Mouse (Mus musculus) megakaryocyte progenitor cell, adult 5-6 weeks (primary cell): ENCODE measurements at regions not wholly inside any gene's neighbourhood (a gene's known extent, or its start where the extent isn't known, plus 50 kb on each side); places are given as distances from the start of the nearest gene placed in this dataset.

Experiments used
- ATAC-seq: replicated peaks from 2 replicates; pipeline ENCODE4 v1.8.0; 2016; ENCODE audit warnings: mild to moderate bottlenecking, moderate TSS enrichment, inconsistent platforms; ENCODE audit not compliant: poor library complexity

DNA sequence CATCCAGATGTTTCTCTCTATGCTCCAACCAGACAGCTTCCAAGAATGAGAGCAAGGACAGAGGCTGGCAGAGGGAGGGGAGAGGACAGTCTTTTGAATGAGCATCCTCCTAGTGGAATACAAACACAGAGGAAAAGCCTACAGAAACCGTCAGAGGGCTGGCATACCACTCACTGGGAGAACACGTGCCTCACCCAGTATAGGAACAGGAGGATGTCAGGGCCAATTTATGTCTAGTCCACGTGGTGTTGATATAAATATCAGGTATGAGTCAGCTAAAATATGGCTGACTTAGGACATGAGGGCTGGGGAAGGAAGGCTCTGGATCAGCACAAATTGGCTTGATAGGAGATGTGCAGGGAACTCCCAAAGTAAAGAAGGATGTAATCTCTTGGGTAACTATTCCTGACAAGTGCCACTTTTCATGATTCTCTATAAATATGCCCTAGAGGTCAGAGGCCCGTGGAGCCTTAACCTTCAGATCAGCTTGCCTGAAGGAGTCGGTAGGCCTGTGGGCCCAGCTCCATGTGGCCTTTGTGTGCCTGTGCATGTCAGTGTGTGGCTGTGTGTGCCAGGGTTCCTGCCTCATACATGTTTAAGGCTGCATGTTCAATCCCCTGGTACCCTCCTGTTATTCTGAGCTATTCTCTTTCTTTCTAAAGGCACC, 531.9 kb upstream of the Gm19410 start:
- 0 out of 2 replicates have a peak, but pooled peaks have one; percentile 31 for ATAC-seq

DNA sequence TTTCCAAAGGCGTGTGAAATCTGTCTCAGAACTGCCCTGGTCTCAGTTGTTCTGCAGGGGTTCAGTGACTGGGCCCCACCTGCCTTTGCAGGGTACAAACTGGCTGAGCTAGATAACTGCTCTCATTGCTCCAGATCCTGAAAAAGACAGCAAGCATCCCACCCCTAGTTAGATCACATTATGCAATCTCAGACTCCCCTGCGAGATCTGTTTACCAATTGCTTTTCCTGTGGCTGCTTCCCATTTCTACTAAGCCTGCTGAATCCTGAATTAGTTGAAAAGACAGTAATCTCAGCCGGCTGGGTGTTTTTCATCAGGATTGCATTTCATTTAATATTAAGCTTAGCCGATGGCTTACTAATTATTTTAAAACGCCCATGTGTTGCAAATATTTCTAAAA, 531.2 kb upstream of the Gm19410 start:
- no peak for ATAC-seq

DNA sequence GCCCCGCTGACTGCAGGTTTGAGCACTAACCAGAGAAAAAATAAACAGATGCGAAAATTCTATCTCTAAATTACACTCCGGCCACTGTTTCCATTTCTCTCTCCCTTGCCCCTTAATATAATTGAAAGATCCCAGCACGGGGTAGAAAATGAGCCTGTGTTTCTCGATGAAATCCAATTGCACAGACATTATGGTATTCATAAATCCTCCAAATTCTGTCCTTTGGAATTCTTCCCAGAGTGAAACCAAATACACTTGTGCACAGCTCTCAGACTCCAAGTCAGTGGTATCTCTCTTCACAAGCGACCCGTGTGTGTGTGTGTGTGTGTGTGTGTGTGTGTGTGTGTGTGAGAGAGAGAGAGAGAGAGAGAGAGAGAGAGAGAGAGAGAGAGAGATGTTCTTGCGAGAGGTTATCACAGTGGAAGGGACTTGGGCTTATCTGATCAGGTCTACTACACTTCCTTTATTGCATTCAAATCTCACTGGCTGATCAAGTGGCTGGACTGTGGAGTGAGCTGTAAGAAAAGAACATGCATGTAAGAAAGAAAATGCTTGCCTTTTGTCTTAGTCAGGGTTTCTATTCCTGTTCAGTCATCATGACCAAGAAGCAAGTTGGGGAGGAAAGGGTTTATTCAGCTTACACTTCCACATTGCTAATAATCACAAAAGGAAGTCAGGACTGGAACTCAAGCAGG, 529.6 kb upstream of the Gm19410 start:
- peak; percentile 52; the same call in 1 of the 2 replicates for ATAC-seq

DNA sequence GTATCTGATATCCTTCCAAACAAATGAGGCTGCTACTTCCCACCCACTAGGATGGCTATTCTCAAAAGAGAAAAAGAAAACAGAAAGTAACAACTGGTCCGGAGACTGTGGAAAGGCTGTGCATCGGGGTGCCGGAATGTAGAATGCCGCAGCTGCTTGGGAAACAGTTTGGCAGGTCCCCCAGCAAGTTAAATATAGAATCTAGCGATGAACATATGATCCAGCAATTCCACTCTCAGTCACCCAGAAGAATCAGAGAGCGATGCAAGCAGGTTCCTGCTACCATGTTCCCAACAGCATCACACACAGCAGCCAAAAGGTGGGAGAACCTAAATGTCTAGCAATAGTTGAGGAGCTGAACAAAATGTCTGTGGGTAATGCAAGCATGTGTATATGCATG, 528.3 kb upstream of the Gm19410 start:
- no peak for ATAC-seq

DNA sequence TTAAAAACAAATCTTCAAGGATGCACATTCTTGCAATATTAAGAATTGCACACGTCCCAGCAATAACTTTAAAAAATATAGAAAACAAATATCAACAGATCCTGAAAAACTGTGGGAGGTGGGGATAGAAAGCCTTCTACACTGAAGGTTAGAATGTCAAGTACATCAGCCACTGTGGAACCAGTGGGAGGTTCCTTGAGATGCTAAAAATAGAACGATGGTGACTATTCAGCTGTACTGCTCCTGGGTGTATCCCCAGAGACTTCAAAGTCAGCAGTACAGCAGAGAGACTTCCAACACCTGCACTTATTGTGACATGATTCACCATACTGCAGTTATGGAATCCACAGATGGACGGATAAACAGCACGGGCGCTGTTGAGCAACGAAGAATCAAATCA, 524.7 kb upstream of the Gm19410 start:
- ATAC-seq: no peak

DNA sequence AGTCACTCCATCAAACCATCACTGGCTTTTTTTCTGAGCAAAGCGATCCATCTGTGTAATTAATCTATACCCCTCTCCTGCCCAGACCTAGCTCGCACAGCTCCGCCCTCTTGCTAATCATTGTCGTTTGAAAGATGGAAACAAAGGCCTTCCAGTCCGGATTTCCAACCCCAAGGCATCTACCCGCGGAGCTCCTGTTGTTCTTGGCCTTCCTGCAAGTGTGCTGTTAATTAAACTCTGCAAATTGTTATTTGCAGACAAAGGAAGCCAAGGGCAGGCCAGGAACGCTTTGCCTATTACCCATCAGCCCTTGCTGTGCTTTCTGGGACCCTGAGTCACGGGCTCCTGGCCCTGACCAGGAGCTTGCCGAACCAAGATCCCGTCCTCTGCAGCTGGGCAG, 522.0 kb upstream of the Gm19410 start:
- no peak for ATAC-seq

DNA sequence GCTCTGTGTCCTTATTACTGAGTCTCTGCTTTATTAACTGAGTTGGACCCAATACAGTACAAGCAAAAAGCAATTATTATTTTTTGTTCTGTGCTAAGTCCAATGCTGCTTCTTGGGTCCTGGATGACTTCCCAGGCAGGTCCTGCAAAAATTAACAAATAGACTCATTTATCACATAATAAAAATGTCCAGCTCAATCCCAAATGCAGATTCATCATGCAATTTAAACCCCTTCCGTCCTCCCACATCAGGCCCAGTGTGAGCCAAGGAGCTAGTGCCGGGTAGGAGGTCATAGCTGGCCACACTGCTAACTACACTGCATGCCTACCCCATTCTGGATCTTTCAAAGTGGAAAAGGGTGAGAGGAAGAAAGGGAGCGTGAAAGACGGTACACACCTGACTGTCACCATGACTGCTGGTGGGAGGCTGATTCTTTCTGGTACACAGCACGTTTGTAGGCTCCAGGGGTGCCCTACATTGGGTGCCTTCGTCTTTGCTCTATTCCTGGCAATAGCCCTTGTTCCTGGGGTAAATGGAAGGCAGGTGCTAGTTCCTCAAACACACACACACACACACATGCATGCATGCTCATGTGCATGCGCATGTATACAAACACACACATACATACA, 515.7 kb upstream of the Gm19410 start:
- no peak for ATAC-seq

DNA sequence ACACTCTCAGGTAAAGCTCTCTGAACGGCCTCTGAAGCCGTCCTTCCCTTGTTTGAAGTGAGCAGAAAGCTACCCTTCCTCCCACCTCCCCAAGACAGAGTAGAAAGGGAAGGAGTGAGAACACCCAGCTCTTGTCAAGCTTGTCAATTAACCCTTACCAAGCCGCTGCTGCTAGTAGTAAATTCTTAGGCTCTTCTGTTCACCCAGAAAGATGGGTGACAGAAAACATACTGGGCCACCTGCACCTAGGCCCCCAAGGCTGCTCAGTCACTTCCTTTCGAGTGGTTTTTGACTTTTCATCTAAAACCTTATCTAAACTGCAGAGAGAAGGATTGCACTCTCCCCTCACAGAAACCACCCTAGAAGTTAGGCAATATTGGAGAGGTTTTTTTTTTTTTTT, 514.9 kb upstream of the Gm19410 start:
- ATAC-seq: peak; percentile 87

DNA sequence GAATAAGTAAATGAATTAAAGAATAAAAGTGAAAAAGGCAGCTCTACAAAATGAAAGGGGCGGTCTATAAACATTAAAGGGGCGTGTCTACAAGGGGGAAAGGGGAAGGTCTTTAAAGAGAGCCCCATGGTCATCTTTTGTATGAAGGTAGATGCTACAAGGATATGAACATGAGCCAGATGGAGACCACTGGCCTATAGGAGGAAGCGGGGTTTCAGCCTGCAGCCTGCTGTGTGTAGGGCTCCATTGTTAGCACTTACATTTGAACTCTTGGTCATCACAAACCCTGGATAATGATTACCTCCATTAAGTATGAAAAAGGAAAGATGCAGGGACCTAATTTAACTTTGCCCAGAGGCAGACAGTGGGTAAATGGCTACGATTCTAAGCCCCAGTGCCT, 511.6 kb upstream of the Gm19410 start:
- ATAC-seq: no peak

DNA sequence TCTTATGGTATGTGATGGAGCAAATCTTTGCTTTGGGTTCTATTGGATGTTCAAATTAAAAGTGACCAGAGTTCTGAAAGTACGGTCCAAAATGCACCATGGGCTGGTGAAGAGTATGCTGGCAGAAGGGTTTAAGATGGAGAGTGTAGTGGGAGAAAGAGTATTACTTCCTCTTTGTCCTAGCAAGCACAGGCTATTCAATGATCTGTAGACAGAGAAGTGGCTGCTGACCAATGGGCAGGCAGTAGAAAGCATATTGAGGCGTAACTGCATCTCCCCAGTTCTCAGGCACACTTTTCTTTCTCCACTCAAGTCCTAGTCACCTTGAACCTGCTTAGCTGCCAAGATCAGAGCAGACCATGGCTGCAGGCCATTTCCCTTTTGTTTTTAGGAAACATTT, 510.3 kb upstream of the Gm19410 start:
- peak; percentile 63 for ATAC-seq

DNA sequence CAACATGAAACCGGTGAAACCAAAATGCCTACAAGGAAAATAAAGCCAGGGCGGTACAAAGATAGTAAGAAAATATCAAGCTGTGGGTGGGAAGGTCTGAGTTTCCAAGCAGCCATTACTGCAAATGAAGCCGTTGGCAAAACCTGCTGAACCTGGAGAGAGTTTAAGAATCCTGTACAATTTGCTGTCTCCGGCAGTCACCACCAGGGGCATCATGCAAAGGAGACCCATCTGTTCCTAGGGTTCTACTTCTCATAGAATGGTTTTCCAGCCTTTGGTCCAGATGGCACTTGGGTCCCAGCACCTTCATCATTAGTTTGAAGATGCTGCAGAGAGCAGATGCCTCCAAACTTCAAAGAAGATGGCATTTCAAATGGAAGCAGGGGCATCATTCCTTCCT, 508.6 kb upstream of the Gm19410 start:
- peak; percentile 42; the same call in 1 of the 2 replicates for ATAC-seq

DNA sequence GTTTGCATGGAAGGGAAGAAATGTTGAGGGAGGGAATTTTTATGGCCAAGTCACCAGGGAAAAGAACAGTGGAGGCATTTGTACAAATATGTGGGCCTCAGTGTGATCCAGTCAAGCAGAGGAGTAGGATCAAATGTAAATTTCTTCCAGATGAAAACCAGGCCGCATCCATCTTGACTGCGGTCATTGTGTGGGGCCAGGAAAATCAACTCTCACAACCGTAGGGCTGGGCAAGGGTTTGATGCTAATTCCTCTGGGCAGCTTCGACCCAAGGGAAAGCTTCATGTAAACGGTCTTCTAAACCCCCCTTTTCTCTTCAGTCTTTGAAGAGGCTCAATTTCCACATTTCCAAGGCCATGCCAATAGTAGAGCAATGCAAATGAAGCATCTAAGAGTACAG, 497.4 kb upstream of the Gm19410 start:
- no peak for ATAC-seq

DNA sequence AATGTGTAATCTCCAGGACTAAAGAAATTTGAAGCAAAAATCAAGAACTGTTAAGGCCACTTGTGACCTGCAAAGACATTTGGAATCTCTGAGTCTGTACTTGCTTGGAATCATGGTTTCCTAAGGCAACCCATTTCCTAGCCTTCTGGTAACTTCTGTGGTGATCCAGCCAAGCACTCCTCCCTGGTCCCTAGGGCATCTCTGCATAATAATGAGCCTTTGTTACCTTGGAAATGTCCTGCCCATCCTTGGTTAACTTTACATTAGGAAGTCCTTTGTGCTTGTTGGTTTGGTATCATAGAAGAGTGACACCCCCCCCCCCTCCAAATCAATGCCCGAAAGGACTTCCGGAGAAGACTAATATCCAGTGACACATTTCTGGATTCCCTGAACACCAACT, 496.6 kb upstream of the Gm19410 start:
- no peak for ATAC-seq

DNA sequence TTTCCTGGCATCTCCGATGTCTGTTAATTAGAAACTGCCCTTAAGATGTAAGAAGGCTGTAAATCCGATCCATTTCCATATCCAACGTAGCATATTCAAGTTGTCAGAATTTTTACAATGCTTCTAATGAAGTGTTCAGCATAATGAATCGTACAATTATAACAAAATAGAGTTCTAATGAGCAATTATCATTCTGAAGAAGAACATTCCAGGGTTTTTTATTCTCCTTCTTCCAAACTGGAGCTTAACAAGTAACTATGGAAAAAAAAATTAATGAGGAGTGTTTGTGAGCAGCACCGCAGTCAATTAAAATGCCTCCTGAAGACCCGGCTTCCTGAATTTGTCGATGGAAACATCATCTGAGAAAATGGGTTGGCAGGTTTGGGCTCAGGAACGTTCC, 489.6 kb upstream of the Gm19410 start:
- no peak for ATAC-seq

DNA sequence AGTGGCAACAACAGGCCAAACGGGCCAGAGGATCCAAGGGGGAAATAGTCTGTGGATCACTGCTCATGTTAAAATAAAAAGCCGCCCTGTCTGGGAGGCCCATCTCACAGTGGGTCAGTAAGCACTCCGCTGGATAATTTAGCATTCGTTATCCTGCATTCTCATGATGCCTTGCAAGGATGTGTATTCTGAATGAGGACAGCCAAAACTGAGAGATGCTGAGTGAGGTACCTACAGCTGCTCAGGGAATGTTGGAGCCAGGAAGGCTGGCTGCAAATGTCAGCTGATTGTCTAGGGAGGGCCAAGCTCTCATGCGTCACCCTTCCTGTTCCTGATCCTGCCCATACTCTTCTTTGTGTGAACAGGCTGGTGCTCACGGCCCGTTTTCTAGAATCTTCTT, 489.1 kb upstream of the Gm19410 start:
- no peak for ATAC-seq

DNA sequence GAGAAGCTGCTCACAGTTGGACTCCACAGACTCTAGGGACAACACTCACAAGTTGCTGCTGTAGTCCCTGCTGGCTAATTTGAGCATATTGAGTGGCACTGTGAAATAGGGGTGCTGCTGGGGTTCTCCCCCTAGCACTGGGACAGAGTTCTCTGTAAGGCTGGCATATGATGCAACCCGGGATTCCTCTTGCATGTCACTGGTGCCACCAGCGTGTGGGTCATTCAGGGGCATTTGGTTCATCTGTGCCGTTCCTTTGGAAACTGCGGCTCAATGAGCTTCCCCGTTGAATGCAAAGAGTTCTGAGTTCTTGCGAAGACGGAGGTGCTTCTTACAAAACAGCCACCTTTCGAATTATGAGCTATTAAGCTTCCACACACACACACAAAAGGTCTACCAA, 486.6 kb upstream of the Gm19410 start:
- peak; percentile 63; the same call in 1 of the 2 replicates for ATAC-seq

DNA sequence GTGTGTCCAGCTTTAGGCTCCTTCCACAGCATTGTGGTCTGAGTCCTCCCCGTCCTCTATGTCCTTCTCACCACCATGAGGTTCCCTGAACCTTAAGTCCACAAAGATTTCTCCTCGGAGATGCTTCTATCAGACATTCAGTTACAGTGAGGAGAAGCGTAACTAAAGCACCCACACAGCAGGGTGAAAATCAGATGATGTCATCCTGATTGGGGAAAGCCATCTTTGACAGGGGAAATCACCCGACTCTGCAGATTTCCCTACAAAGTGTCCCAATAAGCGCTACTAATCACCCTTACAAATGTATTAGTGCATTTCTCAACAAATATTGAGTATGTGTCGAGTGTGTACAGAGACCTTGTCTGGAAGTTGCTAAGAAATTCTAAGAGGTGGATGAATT, 484.8 kb upstream of the Gm19410 start:
- no peak for ATAC-seq

DNA sequence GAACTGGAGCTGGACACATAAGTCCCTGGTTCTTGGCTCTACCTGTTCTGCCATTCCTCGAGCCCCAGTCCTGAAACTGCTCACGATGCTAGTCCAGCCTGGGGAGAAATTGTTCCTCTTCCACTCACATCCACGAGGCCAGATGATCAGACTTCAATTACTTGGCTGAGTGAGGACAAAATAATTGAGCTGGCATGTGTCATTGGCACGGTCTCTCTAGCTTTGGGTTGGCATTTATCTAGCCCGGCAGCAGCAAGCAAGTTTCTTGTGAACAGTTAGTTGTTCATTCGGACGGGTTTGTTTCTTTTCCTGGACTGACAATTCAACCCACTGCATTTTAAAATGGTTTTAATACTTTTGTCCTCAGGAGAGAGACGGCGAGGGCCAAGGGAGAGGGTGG, 482.2 kb upstream of the Gm19410 start:
- ATAC-seq: no peak

DNA sequence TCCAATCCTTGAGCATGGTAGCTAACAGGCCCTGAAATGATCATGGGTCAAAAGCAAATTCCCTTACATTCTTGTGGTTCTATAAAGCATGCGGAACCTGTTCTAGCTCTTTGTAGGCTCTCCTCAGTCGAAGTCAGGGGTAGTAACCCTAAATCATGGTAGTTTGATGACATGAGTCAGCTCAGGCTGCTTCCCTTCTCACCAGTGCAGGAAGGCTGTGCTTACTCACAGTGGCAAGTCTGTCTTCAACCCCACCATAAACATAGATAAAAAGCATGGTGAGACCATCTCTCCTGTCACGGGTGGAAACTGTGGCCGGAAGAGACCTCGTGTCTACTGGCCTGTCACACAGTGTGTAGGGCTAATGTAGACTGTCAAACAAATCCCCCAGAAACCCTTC, 476.6 kb upstream of the Gm19410 start:
- peak; percentile 50 for ATAC-seq

DNA sequence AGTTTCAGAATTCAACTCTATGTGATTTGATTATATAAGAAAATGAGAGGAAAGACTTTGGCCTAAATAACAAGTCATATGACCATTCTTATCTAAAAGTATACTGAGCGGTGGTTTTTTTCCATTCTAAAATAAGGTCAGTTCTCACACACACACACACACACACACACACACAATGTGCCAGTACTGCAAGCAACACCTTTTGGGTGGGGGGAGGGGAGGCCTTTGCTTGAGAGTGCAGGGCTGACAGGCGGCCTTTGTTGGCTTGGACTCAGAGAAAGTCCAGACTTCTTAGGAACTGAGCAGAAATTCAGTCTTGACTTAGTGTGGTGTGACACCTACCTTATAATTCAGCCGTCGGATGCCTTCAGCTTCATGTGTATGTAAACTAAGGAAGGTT, 475.6 kb upstream of the Gm19410 start:
- no peak for ATAC-seq

DNA sequence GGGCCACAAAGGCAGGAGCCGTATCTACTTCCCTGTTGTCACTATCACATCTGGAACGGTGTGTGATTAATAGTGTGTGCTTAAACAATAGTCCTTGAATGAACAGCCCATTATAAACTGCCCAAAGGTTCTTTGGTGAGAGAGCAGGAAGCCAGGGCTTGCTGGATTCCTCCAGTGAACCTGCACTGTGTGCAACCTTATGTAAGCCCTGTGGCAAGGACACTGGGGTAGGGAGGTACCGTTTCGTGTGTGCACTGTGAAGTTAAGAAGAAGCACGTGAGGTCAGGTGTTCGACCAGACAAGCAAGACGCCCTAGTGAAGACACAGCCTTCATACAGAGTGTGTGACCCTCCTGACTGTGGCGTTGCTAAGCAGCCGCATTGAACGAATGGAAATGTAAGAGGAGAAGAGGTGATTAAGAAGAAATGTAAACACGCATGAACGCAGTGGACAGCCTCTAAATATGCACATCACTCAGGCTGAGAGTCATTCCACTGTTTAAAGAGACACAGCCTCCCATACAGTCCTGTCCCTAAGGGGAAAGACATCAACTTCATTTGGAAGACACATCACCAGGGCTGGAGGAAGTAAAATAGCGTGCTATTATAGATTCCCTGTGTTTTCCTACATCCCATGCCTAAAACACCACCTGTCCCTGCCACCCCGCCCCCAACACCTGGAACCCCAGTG, 472.0 kb upstream of the Gm19410 start:
- ATAC-seq: no peak

DNA sequence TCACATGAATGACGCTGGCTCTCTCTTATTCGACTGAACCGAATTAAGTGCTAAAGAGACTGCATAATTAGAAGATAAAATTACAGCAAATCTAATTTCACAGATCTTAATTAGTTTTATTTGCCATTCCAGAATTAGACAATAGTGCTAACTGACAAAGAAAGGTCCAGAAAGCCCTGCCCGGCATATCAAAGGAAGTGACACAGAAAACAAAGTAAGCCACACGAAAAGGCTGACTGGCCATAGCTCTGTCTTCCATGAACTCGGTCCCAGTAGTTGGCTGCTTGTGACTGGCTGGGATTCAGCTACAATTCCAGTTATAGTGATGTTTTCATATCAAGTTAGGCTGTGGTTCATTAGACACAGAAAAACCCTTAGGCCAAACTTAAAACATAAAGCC, 468.7 kb upstream of the Gm19410 start:
- no peak for ATAC-seq
